Mouse (Mus musculus) embryonic facial prominence, embryonic 15.5 days (tissue): Measurements from ENCODE around the gene Snapc2. TPM values are rescaled to one million over a fixed set of nuclear protein-coding genes. Genes with fewer than 3 reads are reported as not detected.

Experiments used
- ATAC-seq: fragments of 200-750 bp; cut with Nextera tagmentation; 2 replicates; pipeline ENCODE4 v1.8.0; 2017; ENCODE audit warnings: low read depth, moderate TSS enrichment; ENCODE audit not compliant: insufficient number of reproducible peaks, low FRiP score, low TSS enrichment
- H3K27ac ChIP-seq: fragments of 300-500 bp; sonication (generic); replicated peaks from 2 replicates; pipeline ENCODE4 v1.5.1; 2015; ENCODE audit warnings: mild to moderate bottlenecking, inconsistent platforms
- H3K27me3 ChIP-seq: fragments of 300-500 bp; sonication (generic); 2 replicates; pipeline ENCODE4 v1.6.1; 2015; ENCODE audit warnings: inconsistent platforms
- H3K36me3 ChIP-seq: fragments of 300-500 bp; sonication (generic); 2 replicates; pipeline ENCODE4 v1.6.1; 2015; ENCODE audit warnings: mild to moderate bottlenecking, inconsistent platforms
- H3K4me1 ChIP-seq: fragments of 300-500 bp; sonication (generic); 2 replicates; pipeline ENCODE4 v1.6.1; 2015; ENCODE audit warnings: inconsistent platforms
- H3K4me2 ChIP-seq: fragments of 300-500 bp; sonication (generic); replicated peaks from 2 replicates; pipeline ENCODE4 v1.6.1; 2015; ENCODE audit warnings: mild to moderate bottlenecking, inconsistent platforms
- H3K4me3 ChIP-seq: fragments of 300-500 bp; sonication (generic); replicated peaks from 2 replicates; pipeline ENCODE4 v1.5.1; 2015; ENCODE audit warnings: mild to moderate bottlenecking, inconsistent platforms
- H3K9ac ChIP-seq: fragments of 300-500 bp; sonication (generic); 2 replicates; pipeline ENCODE4 v1.6.1; 2015; ENCODE audit warnings: inconsistent platforms
- H3K9me3 ChIP-seq: fragments of 300-500 bp; sonication (generic); replicated peaks from 2 replicates; pipeline ENCODE4 v1.6.1; 2016; ENCODE audit warnings: inconsistent platforms
- WGBS: fragments of 180-500 bp; shearing (Covaris S2); methylation state at CpG from one replicate; pipeline ENCODE4 v1.1.7; 2015; 5-methylcytosine and 5-hydroxymethylcytosine counted together
- polyA plus RNA-seq: library from polyadenylated mRNA; unstranded; fragments of >200 nt; fragmentation: Nextera tagmentation; extraction: Ambion mirVana; gene quantifications from 2 replicates; pipeline ENCODE4 v1.2.1, GENCODE M21; 2015

Gene Snapc2
- polyA plus RNA-seq, 1 experiment from 2014 or later: 58.6 TPM

DNA sequence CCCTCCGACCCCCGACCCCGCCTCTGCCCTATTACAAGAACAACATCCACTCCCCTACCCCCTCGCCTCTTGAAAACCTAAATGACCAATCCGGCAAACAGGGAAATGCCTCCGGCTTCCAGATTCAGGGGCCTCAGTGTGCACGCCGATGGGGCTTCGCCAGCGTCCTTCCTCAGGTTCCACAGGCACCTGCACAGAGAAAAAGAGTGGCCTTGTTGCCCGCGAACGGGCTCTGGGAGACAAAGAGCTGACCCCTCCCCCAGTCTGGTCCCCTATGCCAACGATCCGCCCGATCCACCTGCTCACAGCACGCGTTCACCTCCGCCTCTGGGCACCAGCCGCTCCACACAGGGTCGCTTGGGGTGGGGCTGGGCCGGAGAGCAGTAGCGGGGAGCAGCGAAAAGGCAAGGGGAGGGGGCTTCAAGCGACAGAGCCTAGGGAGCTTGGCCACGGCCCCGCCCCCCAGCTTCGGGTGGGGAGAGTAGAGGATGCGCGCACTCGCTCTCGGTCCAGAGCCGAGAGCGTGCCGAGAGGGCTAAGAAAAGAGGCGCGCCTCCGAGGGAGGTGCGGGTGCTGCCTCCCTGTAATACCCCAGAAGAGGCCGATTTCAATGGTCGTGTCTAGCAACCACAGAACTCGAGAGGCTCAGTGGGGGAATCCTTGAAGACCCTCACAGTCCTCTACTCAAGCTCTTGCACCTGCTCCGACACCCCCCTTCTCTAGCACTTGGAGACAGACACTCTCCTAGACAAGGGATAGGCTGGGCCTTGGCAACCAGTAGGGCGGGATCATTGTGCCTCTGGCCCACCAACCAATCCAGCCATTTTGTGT, 35.9 kb upstream of the Snapc2 start, which contains the start of gene Prr36:
Gene Prr36, minus strand, starts transcription at position 669 of the 831 bp plus-strand sequence.
- Histone ChIP-seq H3K27me3 (peaks cover 44% of the 10 kb centered on the region), H3K9ac (peak within 1 kb of the TSS; percentile 23; the same call in 1 of the 2 replicates), H3K36me3 (no peaks in the 10 kb centered on the region), H3K4me3 (peak within 1 kb of the TSS; percentile 44), H3K4me2 (peak within 1 kb of the TSS; percentile 83), H3K4me1 (peaks cover 36% of the 10 kb centered on the region), H3K9me3 (no peaks in the 10 kb centered on the region), H3K27ac (no peak within 1 kb of the TSS)
- peak; percentile 40 for ATAC-seq
- WGBS: 1% methylated on average over 44 of the region's 44 CpGs

DNA sequence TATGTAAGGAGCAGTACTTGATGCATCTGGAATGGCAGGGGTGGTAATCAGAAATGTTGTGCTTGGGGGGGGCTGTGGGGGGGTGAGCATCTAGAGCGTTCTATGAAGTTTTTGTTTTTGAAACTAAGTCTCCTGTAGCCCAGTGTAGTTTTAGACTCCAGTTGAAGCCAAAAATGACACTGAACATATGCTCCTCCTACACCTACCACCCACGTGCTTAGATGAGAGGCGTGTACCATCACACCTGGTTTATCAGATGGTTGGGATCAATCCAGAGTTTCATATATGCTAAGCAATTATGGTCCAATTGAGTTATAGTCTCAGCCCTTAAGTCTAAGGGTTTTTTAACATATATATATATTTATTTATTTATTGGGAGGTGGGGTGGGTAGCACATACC, 33.3 kb upstream of the Snapc2 start:
- Histone ChIP-seq H3K4me1 (peaks cover 17% of the 10 kb centered on the region), H3K36me3 (no peaks in the 10 kb centered on the region), H3K9ac (no peak overlapping the region), H3K9me3 (no peaks in the 10 kb centered on the region), H3K4me2 (no peak overlapping the region), H3K4me3 (no peak overlapping the region), H3K27me3 (peaks cover 38% of the 10 kb centered on the region), H3K27ac (no peak overlapping the region)
- whole genome bisulfite sequencing: 83% methylated on average over 3 of the region's 3 CpGs
- ATAC-seq: no peak

DNA sequence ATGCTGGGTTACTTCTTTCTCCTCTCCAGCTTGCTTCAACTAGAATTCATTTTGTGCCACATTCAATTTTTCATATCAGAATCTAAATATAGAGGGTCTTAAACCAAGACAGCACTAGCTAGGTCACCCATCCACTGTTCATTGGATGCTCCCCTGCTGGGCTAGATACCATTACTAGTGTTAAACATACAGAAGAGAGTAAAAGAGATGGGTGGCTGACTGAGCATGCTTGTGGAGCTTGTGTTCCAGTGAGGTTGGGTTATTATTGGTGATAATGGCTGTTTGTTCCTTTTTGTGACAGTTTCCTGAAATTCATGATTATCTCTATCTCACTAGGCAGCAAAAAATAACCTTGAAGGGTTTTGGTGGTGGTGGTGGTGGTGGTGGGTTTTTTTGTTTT, 30.8 kb upstream of the Snapc2 start:
- ATAC-seq: no peak
- no peak overlapping the region for H3K27ac ChIP-seq
- H3K9ac ChIP-seq: no peak overlapping the region
- no peak overlapping the region for H3K4me2 ChIP-seq
- H3K4me3 ChIP-seq: no peak overlapping the region
- no peaks in the 10 kb centered on the region for H3K9me3 ChIP-seq
- H3K27me3 ChIP-seq: peaks cover 28% of the 10 kb centered on the region
- peaks cover 4% of the 10 kb centered on the region for H3K4me1 ChIP-seq
- H3K36me3 ChIP-seq: no peaks in the 10 kb centered on the region

DNA sequence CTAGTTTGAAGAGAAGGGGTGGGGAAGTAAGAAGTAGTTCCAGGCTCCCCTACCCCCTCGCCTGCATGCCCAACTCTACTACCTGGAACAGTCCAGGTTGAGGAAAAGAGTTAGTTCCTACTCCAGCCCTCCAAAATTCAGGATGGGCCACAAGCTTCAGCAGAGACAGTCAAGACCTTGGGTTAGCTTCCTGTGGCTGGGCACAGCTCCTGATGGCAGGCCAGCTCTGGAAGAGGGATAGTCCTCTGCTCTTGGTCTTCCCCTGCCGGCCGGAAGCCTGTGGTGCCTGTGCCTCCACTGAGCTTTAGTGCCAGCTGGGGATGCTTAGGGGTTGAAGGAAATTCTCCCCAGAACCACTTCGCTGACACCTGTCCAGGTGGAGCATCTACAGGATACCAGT, 26.6 kb upstream of the Snapc2 start:
- Histone ChIP-seq H3K27me3 (peaks cover 17% of the 10 kb centered on the region), H3K4me3 (peak overlapping the region; percentile 41), H3K9me3 (no peaks in the 10 kb centered on the region), H3K27ac (no peak overlapping the region), H3K4me1 (no peaks in the 10 kb centered on the region; the same call in 1 of the 2 replicates), H3K36me3 (no peaks in the 10 kb centered on the region), H3K4me2 (peak overlapping the region; percentile 61), H3K9ac (no peak overlapping the region)
- WGBS: 27% methylated on average over 4 of the region's 4 CpGs
- ATAC-seq: no peak

DNA sequence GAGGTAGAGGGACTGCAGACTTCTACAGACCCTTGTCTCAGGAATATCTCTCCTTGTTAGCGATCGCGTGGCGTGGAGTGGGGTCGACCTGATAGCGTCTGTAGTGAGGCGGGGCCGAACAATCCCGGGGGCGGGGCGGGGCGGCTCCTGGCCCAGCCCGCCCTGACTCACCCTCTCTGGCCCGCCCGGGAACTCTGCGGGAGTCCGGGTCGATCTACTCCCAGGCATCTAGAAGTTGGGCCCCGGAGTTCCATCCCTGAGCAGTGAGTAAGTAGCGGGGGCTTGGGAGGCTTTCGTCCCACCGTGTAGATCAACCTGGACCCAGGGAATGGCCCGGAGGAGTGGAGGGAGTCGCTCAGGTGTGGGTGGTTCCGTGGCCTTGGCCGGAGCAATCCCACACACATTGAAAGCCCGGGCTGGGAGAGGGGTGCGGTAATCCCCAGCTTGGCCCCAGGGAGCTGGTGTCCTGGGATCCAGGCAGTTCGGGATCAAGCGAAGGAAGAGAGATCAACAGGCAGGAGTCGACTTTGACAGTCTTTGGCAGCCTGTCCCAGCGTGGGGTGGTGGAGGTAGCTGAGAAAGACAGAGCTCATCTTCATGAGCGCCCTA, 26.0 kb upstream of the Snapc2 start, which contains the start of gene Lrrc8e:
Gene Lrrc8e, plus strand, starts transcription at position 89 of the 609 bp plus-strand sequence.
- no peaks in the 10 kb centered on the region; the same call in 1 of the 2 replicates for H3K4me1 ChIP-seq
- H3K36me3 ChIP-seq: no peaks in the 10 kb centered on the region
- H3K27me3 ChIP-seq: peaks cover 17% of the 10 kb centered on the region
- no peak within 1 kb of the TSS for H3K27ac ChIP-seq
- H3K4me3 ChIP-seq: peak within 1 kb of the TSS; percentile 41
- WGBS: 4% methylated on average over 33 of the region's 33 CpGs
- H3K9me3 ChIP-seq: no peaks in the 10 kb centered on the region
- 0 out of 2 replicates have a peak within 1 kb of the TSS, but pooled peaks have one; percentile 21 for H3K9ac ChIP-seq
- peak within 1 kb of the TSS; percentile 61 for H3K4me2 ChIP-seq
- peak; percentile 62 for ATAC-seq

DNA sequence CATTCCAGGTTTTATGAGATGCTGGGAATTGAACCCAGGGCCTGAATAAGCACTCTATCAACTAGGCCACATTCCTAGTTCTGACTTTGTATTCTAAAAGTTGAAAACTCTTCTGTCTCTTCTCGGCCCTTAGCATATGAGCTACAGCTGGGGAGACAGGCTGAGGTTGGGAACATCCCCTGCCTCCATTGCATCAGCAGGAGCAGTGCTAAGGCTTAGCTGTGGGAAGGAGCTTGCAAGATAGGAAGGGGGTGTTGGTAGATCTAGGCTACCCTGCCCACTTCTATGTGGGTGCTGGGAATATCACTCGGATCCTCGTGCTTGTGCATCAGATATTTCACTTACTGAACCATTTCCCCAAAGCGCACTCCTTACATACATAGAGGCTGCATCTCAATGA, 25.0 kb upstream of the Snapc2 start:
- H3K9ac ChIP-seq: no peak overlapping the region
- no peak for ATAC-seq
- no peak overlapping the region for H3K4me2 ChIP-seq
- no peaks in the 10 kb centered on the region for H3K36me3 ChIP-seq
- no peaks in the 10 kb centered on the region for H3K9me3 ChIP-seq
- WGBS: 86% methylated on average over 4 of the region's 4 CpGs
- H3K4me1 ChIP-seq: no peaks in the 10 kb centered on the region; the same call in 1 of the 2 replicates
- no peak overlapping the region for H3K27ac ChIP-seq
- H3K4me3 ChIP-seq: no peak overlapping the region
- H3K27me3 ChIP-seq: peaks cover 17% of the 10 kb centered on the region

DNA sequence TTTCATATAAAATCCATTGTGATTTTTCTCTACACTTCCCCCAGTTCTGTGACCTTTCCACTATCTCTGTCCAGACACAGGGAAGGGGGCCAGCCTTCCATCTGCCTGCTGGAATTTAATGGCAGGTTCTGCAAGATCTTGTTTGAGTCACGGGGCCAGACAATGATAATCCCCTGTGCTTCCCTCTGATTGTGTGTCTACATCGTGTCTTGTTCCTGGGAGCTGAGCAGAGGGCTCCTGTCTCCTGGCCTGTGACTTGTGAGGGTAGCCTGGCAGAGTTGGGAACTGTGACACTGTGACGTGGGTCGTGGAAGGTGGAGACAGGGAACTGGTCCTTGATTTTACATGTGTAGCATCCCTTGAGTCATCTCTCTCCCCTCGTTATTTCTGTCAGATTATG, 23.1 kb upstream of the Snapc2 start:
- Histone ChIP-seq H3K9ac (no peak overlapping the region), H3K36me3 (no peaks in the 10 kb centered on the region), H3K9me3 (no peaks in the 10 kb centered on the region), H3K27ac (no peak overlapping the region), H3K27me3 (peaks cover 17% of the 10 kb centered on the region), H3K4me2 (no peak overlapping the region), H3K4me1 (no peaks in the 10 kb centered on the region; the same call in 1 of the 2 replicates), H3K4me3 (no peak overlapping the region)
- WGBS: 69% methylated on average over 5 of the region's 5 CpGs
- ATAC-seq: no peak

DNA sequence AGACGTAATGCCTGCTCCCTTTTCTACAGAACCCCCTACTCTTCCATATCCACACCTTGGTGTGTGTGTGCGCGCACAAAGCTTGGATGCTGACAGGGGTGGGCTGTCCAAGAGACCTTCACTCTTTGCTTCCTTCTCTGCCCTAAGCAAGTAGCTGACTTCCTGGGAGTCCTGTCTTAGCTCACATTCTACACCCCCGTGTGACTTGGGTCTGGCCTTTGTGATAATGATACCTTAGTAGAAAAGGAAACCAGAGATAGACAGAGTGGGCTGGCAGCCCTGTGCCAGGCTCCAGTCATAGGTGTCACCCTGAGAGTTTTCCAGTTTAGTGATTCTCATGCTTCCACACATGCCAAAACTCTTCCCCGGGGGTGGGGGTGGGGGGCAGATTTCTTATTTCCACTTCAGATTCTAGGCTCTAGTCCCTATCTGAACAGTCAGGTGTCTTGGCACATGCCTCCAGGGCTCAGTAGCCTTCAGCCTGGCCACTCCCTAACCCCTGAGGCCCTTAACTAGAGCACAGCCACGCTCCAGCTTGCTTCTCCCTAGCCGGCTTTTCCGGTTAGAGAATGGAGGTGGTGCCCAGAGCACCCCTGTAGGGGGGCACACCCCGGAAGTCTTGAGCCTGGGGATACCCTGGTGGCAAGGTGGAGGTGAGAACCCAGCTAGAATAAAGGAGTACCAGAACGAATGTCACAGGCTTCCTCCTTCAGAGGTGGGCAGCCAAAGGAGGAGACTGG, 22.1 kb upstream of the Snapc2 start:
- H3K4me3 ChIP-seq: no peak overlapping the region
- H3K4me1 ChIP-seq: no peaks in the 10 kb centered on the region; the same call in 1 of the 2 replicates
- no peaks in the 10 kb centered on the region for H3K9me3 ChIP-seq
- H3K9ac ChIP-seq: no peak overlapping the region
- H3K27me3 ChIP-seq: peaks cover 16% of the 10 kb centered on the region
- 51% methylated on average over 10 of the region's 10 CpGs for WGBS
- H3K27ac ChIP-seq: no peak overlapping the region
- ATAC-seq: no peak
- H3K4me2 ChIP-seq: no peak overlapping the region
- H3K36me3 ChIP-seq: no peaks in the 10 kb centered on the region

DNA sequence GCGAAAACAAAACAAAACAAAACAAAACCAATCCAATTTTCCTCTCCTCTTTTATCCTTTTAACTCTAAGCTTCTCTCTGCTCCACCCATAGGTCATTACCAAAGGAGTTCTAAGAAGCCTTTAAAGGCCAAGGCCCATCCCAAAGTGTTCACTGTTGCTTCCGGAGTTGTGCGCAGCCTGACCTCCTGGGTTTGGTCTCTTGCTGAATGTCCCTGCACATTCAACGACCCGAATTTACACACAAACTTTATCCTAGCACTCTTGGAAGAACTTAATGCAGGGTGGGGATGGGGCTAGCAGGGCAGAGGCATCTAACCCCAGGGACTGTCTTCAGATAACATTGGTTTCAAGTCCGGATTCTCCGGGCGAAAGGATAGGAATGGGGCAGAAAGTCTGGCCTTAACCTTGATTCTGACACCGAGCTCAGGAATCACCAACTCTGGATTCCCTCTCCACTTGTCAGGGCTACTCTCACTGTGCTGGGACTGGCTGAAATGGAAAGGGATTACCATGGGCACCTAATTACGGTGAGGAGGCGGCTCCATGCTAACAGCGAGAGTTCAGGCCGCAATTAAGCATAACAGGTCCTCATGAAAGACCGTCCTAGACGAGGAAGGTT, 15.0 kb upstream of the Snapc2 start:
- Histone ChIP-seq H3K9ac (peak overlapping the region; percentile 70), H3K4me2 (peak overlapping the region; percentile 72), H3K27ac (peak overlapping the region; percentile 96), H3K9me3 (no peaks in the 10 kb centered on the region), H3K4me3 (peak overlapping the region; percentile 65), H3K27me3 (no peaks in the 10 kb centered on the region), H3K36me3 (peaks cover 20% of the 10 kb centered on the region), H3K4me1 (peaks cover 26% of the 10 kb centered on the region)
- ATAC-seq: no peak
- 20% methylated on average over 15 of the region's 15 CpGs for WGBS

DNA sequence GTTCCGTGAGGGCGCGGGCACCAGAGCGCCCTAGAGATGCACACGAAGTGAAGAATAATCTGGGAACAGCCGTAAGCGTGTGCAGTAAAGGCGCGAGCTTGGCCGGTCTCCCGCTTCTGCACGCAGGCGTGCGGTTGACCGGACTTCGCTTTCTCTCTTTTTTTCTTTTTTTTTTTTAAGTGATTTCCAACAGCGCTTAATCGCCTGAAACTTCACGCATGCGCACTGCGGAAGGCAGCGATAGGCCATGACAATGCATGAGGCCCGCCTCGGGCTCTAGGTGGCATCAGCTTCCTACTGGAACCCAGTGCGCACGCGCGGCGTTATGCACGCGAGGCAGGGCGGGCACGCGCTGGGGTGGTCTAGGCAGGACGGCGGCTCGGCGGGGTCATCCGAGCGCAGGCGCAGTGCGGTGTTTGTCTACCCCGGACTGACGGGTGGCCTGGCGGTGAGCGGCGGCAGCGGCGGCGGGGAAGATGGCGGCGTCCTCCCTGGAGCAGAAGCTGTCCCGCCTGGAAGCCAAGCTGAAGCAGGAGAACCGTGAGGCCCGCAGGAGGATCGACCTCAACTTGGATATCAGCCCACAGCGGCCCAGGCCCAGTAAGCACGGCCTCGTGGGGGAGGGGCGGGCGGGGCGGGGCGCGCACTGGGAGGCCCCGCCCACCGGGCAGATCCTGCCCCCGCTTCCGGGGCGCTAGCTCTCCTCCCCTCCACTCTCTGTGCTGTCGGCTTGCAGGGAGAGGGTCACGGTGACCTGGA, 14.3 kb upstream of the Snapc2 start, which contains the start of the genes Map2k7 and Gm49320:
Gene Map2k7, plus strand, starts transcription at position 307 of the 759 bp plus-strand sequence.
Gene Gm49320, plus strand, starts transcription at position 432 of the 759 bp plus-strand sequence.
- H3K27ac ChIP-seq: peak within 1 kb of the TSS; percentile 96
- ATAC-seq: peak; percentile 96
- peaks cover 27% of the 10 kb centered on the region for H3K36me3 ChIP-seq
- no peaks in the 10 kb centered on the region for H3K27me3 ChIP-seq
- H3K4me3 ChIP-seq: peak within 1 kb of the TSS; percentile 65
- WGBS: under 1% methylated on average over 71 of the region's 71 CpGs
- H3K9me3 ChIP-seq: no peaks in the 10 kb centered on the region
- peak within 1 kb of the TSS; percentile 72 for H3K4me2 ChIP-seq
- peaks cover 26% of the 10 kb centered on the region for H3K4me1 ChIP-seq
- H3K9ac ChIP-seq: peak within 1 kb of the TSS; percentile 70
